Comparison of ENCODE assay signal across 20 mouse cellular contexts in the genomic region with DNA sequence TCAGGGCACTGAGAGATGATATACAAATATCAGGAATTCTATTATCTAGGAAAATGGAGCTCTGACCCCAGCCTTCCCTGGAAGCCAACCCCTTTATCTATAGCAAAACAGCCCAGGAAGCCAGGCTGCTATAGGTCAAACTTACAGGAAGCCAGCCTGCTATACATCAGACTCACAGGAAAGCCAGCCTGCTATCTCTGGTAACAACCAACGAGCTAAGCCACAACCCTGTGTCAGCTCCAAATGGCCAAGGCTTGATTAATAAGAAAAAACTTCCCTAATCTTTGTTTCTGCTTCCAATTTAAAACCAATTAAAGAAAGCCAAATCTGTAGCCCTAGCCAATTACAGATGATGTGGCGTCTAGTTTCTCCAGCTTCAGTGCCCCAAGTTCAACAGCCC.
A peak's percentile ranks its signal among the peaks of the same experiment; 100 is the strongest.
DNase-seq lines count a peak whose midpoint lies in the region; ATAC-seq lines count a peak whose summit lies in the region.
"Had no signal": no experiment of that assay in that cellular context is flagged by ENCODE, and none has a peak within 500 bp of the region (broad histone marks: within the 10 kb centered on the region; RNA-seq: fewer than 3 reads in every experiment).

No protein-coding gene starts in this region.

- no peak overlapping the region for H3K4me2 ChIP-seq in liver, embryonic 13.5 days
- H3K4me2 ChIP-seq: embryonic facial prominence, embryonic 15.5 days; limb, embryonic 15.5 days; neural tube, embryonic 12.5 days; stomach, embryonic 15.5 days had no signal

- H3K4me3 ChIP-seq in heart, embryonic 10.5 days, result no peak overlapping the region
- H3K4me3 ChIP-seq in liver, embryonic 13.5 days (replicated peaks), result no peak overlapping the region
- H3K4me3 ChIP-seq: embryonic facial prominence, embryonic 15.5 days; limb, embryonic 15.5 days; neural tube, embryonic 12.5 days; stomach, embryonic 15.5 days had no signal

- DNase-seq in heart, embryonic 10.5 days (ENCODE audit: low spot score), result no peak
- no peak for DNase-seq in heart, postnatal 14 days
- DNase-seq in 416B (ENCODE audit: low read depth), result peak; percentile 96
- DNase-seq in embryo, embryonic 10.5 days (ENCODE audit: low spot score), result peak; percentile 51
- no peak for DNase-seq in liver, embryonic 13.5 days
- no peak for DNase-seq in lung, postnatal 25 days (ENCODE audit: low spot score)
- DNase-seq in thymus, postnatal 10 days (ENCODE audit: low spot score in 2 of 2), result no peak
- DNase-seq in cerebellum, adult 11-12 months, result no peak
- DNase-seq: adrenal gland, postnatal 36 days; cerebellum, postnatal 14 days; gastrocnemius, postnatal 14 days; kidney, adult 8-10 months; layer of hippocampus, postnatal 36 days; lung, postnatal 36 days; spleen, adult 18-20 months; thymus, adult 2 months had no signal

- H3K9me3 ChIP-seq in heart, embryonic 10.5 days, result no peaks in the 10 kb centered on the region
- no peaks in the 10 kb centered on the region for H3K9me3 ChIP-seq in liver, embryonic 13.5 days (replicated peaks)
- H3K9me3 ChIP-seq: embryonic facial prominence, embryonic 15.5 days; limb, embryonic 15.5 days; neural tube, embryonic 12.5 days; stomach, embryonic 15.5 days had no signal

- WGBS in heart, embryonic 10.5 days, result 46% methylated on average over 2 of the region's 2 CpGs
- 6% methylated on average over 2 of the region's 2 CpGs for WGBS in liver, embryonic 13.5 days (ENCODE audit: insufficient replicate concordance)

- intact Hi-C loops in heart, postnatal 14 days (cut with DNase I), result no loop called here

- ATAC-seq in liver, embryonic 13.5 days (ENCODE audit: low read depth), result peak; percentile 79

- 0 out of 2 replicates have a peak overlapping the region, but pooled peaks have one; percentile 3 for H3K27ac ChIP-seq in heart, embryonic 10.5 days
- H3K27ac ChIP-seq in liver, embryonic 13.5 days, result 0 out of 2 replicates have a peak overlapping the region, but pooled peaks have one; percentile 30
- H3K27ac ChIP-seq: embryonic facial prominence, embryonic 15.5 days; limb, embryonic 15.5 days; neural tube, embryonic 12.5 days; stomach, embryonic 15.5 days had no signal

- H3K9ac ChIP-seq in liver, embryonic 13.5 days, result no peak overlapping the region
- H3K9ac ChIP-seq: embryonic facial prominence, embryonic 15.5 days; limb, embryonic 15.5 days; neural tube, embryonic 12.5 days; stomach, embryonic 15.5 days had no signal

- no peaks in the 10 kb centered on the region for H3K4me1 ChIP-seq in heart, embryonic 10.5 days
- peaks cover 28% of the 10 kb centered on the region for H3K4me1 ChIP-seq in liver, embryonic 13.5 days (replicated peaks)
- H3K4me1 ChIP-seq: embryonic facial prominence, embryonic 15.5 days; limb, embryonic 15.5 days; neural tube, embryonic 12.5 days; stomach, embryonic 15.5 days had no signal

- H3K36me3 ChIP-seq in heart, embryonic 10.5 days, result no peaks in the 10 kb centered on the region
- H3K36me3 ChIP-seq in liver, embryonic 13.5 days, result no peaks in the 10 kb centered on the region
- H3K36me3 ChIP-seq: embryonic facial prominence, embryonic 15.5 days; limb, embryonic 15.5 days; neural tube, embryonic 12.5 days; stomach, embryonic 15.5 days had no signal

- no peaks in the 10 kb centered on the region for H3K27me3 ChIP-seq in heart, embryonic 10.5 days (ENCODE audit: insufficient read depth, poor library complexity, severe bottlenecking)
- no peaks in the 10 kb centered on the region for H3K27me3 ChIP-seq in liver, embryonic 13.5 days
- H3K27me3 ChIP-seq: embryonic facial prominence, embryonic 15.5 days; limb, embryonic 15.5 days; neural tube, embryonic 12.5 days; stomach, embryonic 15.5 days had no signal

Comparison
In these comparisons a context has a peak if more than half of its experiments do, and no peak if none do; other contexts are left out.
1. DNase-seq: peak in 416B (single experiment) and embryo, embryonic 10.5 days (single experiment); none in heart, embryonic 10.5 days (single experiment), heart, postnatal 14 days (0 of 2), liver, embryonic 13.5 days (single experiment), lung, postnatal 25 days (single experiment), thymus, postnatal 10 days (0 of 2) and cerebellum, adult 11-12 months (single experiment).